Mouse (Mus musculus) liver, embryonic 12.5 days (tissue): Measurements from ENCODE around the gene Erv3. TPM values are rescaled to one million over a fixed set of nuclear protein-coding genes. Genes with fewer than 3 reads are reported as not detected.

Experiments used
- ATAC-seq: fragments of 200-750 bp; cut with Nextera tagmentation; 2 replicates; pipeline ENCODE4 v1.8.0; 2017; ENCODE audit warnings: moderate number of reproducible peaks, mild to moderate bottlenecking, moderate library complexity
- H3K27ac ChIP-seq: fragments of 300-500 bp; sonication (generic); 2 replicates; pipeline ENCODE4 v1.5.1; 2016; ENCODE audit warnings: mild to moderate bottlenecking
- H3K27me3 ChIP-seq: fragments of 300-500 bp; sonication (generic); replicated peaks from 2 replicates; pipeline ENCODE4 v1.6.1; 2016; ENCODE audit warnings: mild to moderate bottlenecking, moderate library complexity
- H3K36me3 ChIP-seq: fragments of 300-500 bp; sonication (generic); 2 replicates; pipeline ENCODE4 v1.6.1; 2016; ENCODE audit warnings: mild to moderate bottlenecking, moderate library complexity
- H3K4me1 ChIP-seq: fragments of 300-500 bp; sonication (generic); 2 replicates; pipeline ENCODE4 v1.6.1; 2016
- H3K4me2 ChIP-seq: fragments of 300-500 bp; sonication (generic); 2 replicates; pipeline ENCODE4 v1.6.1; 2016; ENCODE audit warnings: mild to moderate bottlenecking, moderate library complexity
- H3K4me3 ChIP-seq: fragments of 300-500 bp; sonication (generic); 2 replicates; pipeline ENCODE4 v1.5.1; 2016; ENCODE audit warnings: mild to moderate bottlenecking, moderate library complexity
- H3K9ac ChIP-seq: fragments of 300-500 bp; sonication (generic); 2 replicates; pipeline ENCODE4 v1.6.1; 2016; ENCODE audit warnings: mild to moderate bottlenecking, moderate library complexity
- H3K9me3 ChIP-seq: fragments of 300-500 bp; sonication (generic); replicated peaks from 2 replicates; pipeline ENCODE4 v1.6.1; 2016; ENCODE audit warnings: mild to moderate bottlenecking, moderate library complexity
- WGBS: fragments of 180-500 bp; shearing (Covaris S2); methylation state at CpG from one replicate; pipeline ENCODE4 v1.1.7; 2016; ENCODE audit not compliant: insufficient replicate concordance; 5-methylcytosine and 5-hydroxymethylcytosine counted together
- polyA plus RNA-seq: library from polyadenylated mRNA; unstranded; fragments of >200 nt; fragmentation: Nextera tagmentation; extraction: Ambion mirVana; gene quantifications from 2 replicates; pipeline ENCODE4 v1.2.1, GENCODE M21; 2016

The Erv3 gene
- polyA plus RNA-seq, 1 experiment from 2014 or later = not detected

GRCm38 (mm10) chr2:131820088-131820675 lies 39.4 kb downstream of the Erv3 start:
- ATAC-seq = peak; percentile 72
- H3K4me3 ChIP-seq = peak overlapping the region; percentile 29
- peaks cover 36% of the 10 kb centered on the region for H3K4me1 ChIP-seq
- H3K9me3 ChIP-seq = no peaks in the 10 kb centered on the region
- H3K4me2 ChIP-seq = peak overlapping the region; percentile 58
- H3K27ac ChIP-seq = peak overlapping the region; percentile 63
- peaks cover 12% of the 10 kb centered on the region; the same call in 1 of the 2 replicates for H3K27me3 ChIP-seq
- H3K9ac ChIP-seq = peak overlapping the region; percentile 53
- no peaks in the 10 kb centered on the region for H3K36me3 ChIP-seq
- WGBS = 13% methylated on average over 14 of the region's 14 CpGs

GRCm38 (mm10) chr2:131814327-131814726 lies 45.2 kb downstream of the Erv3 start:
- H3K36me3 ChIP-seq = no peaks in the 10 kb centered on the region
- no peak overlapping the region for H3K4me2 ChIP-seq
- H3K9me3 ChIP-seq = no peaks in the 10 kb centered on the region
- no peak overlapping the region for H3K4me3 ChIP-seq
- WGBS = 72% methylated on average over 10 of the region's 10 CpGs
- peaks cover 34% of the 10 kb centered on the region for H3K27me3 ChIP-seq
- H3K9ac ChIP-seq = no peak overlapping the region
- H3K27ac ChIP-seq = no peak overlapping the region
- ATAC-seq = no peak
- no peaks in the 10 kb centered on the region for H3K4me1 ChIP-seq

- H3K4me1 ChIP-seq = no peaks in the 10 kb centered on the region
- no peak for ATAC-seq
- H3K4me2 ChIP-seq = no peak overlapping the region
- H3K4me3 ChIP-seq = no peak overlapping the region
- WGBS = 24% methylated on average over 1 of the region's 1 CpGs
- H3K36me3 ChIP-seq = no peaks in the 10 kb centered on the region
- H3K9ac ChIP-seq = no peak overlapping the region
- H3K9me3 ChIP-seq = no peaks in the 10 kb centered on the region
- no peak overlapping the region for H3K27ac ChIP-seq
- H3K27me3 ChIP-seq = peaks cover 34% of the 10 kb centered on the region
Measured at GRCm38 (mm10) chr2:131813437-131813836, 46.1 kb downstream of the Erv3 start.

GRCm38 (mm10) chr2:131812480-131813137 lies 46.9 kb downstream of the Erv3 start:
- no peak overlapping the region for H3K27ac ChIP-seq
- H3K27me3 ChIP-seq = peaks cover 34% of the 10 kb centered on the region
- H3K4me2 ChIP-seq = no peak overlapping the region
- H3K36me3 ChIP-seq = no peaks in the 10 kb centered on the region
- H3K9me3 ChIP-seq = no peaks in the 10 kb centered on the region
- no peaks in the 10 kb centered on the region for H3K4me1 ChIP-seq
- no peak overlapping the region for H3K4me3 ChIP-seq
- H3K9ac ChIP-seq = no peak overlapping the region
- ATAC-seq = no peak
- WGBS = 16% methylated on average over 23 of the region's 23 CpGs

GRCm38 (mm10) chr2:131811607-131812006 lies 47.9 kb downstream of the Erv3 start:
- WGBS = 69% methylated on average over 2 of the region's 2 CpGs
- Histone ChIP-seq H3K4me2 (no peak overlapping the region), H3K27ac (no peak overlapping the region), H3K9me3 (no peaks in the 10 kb centered on the region), H3K4me3 (no peak overlapping the region), H3K36me3 (no peaks in the 10 kb centered on the region), H3K9ac (no peak overlapping the region), H3K27me3 (peaks cover 30% of the 10 kb centered on the region), H3K4me1 (no peaks in the 10 kb centered on the region)
- no peak for ATAC-seq

- no peaks in the 10 kb centered on the region for H3K4me1 ChIP-seq
- no peaks in the 10 kb centered on the region for H3K9me3 ChIP-seq
- no peaks in the 10 kb centered on the region for H3K36me3 ChIP-seq
- peak overlapping the region; percentile 3; the same call in 1 of the 2 replicates for H3K4me2 ChIP-seq
- no peak for ATAC-seq
- no peak overlapping the region for H3K27ac ChIP-seq
- no peak overlapping the region for H3K4me3 ChIP-seq
- no peak overlapping the region for H3K9ac ChIP-seq
- WGBS = 27% methylated on average over 7 of the region's 7 CpGs
- H3K27me3 ChIP-seq = peaks cover 10% of the 10 kb centered on the region
Measured at GRCm38 (mm10) chr2:131808856-131809255, 50.7 kb downstream of the Erv3 start.

GRCm38 (mm10) chr2:131807660-131808059 lies 51.9 kb downstream of the Erv3 start:
- no peaks in the 10 kb centered on the region for H3K9me3 ChIP-seq
- WGBS = 59% methylated on average over 11 of the region's 11 CpGs
- ATAC-seq = no peak

GRCm38 (mm10) chr2:131806863-131807262 lies 52.7 kb downstream of the Erv3 start:
- ATAC-seq = no peak

More at GRCm38 (mm10) chr2:131807660-131808059, 51.9 kb downstream of the Erv3 start:
- Histone ChIP-seq H3K36me3 (no peaks in the 10 kb centered on the region), H3K27ac (no peak overlapping the region), H3K4me1 (no peaks in the 10 kb centered on the region), H3K9ac (no peak overlapping the region), H3K4me2 (no peak overlapping the region), H3K4me3 (no peak overlapping the region), H3K27me3 (no peaks in the 10 kb centered on the region)

GRCm38 (mm10) chr2:131805306-131805705 lies 54.2 kb downstream of the Erv3 start:
- Histone ChIP-seq H3K4me3 (no peak overlapping the region), H3K4me1 (no peaks in the 10 kb centered on the region), H3K9ac (no peak overlapping the region), H3K4me2 (no peak overlapping the region), H3K27me3 (no peaks in the 10 kb centered on the region), H3K9me3 (no peaks in the 10 kb centered on the region), H3K36me3 (no peaks in the 10 kb centered on the region), H3K27ac (no peak overlapping the region)
- no peak for ATAC-seq
- 59% methylated on average over 1 of the region's 1 CpGs for WGBS

More at GRCm38 (mm10) chr2:131806863-131807262, 52.7 kb downstream of the Erv3 start:
- no peaks in the 10 kb centered on the region for H3K4me1 ChIP-seq
- H3K36me3 ChIP-seq = no peaks in the 10 kb centered on the region
- H3K4me3 ChIP-seq = no peak overlapping the region
- no peak overlapping the region for H3K4me2 ChIP-seq
- H3K9ac ChIP-seq = no peak overlapping the region
- H3K27ac ChIP-seq = no peak overlapping the region
- 56% methylated on average over 7 of the region's 7 CpGs for WGBS
- H3K27me3 ChIP-seq = no peaks in the 10 kb centered on the region
- H3K9me3 ChIP-seq = no peaks in the 10 kb centered on the region

GRCm38 (mm10) chr2:131803801-131804200 lies 55.7 kb downstream of the Erv3 start:
- H3K9me3 ChIP-seq = no peaks in the 10 kb centered on the region
- no peaks in the 10 kb centered on the region for H3K36me3 ChIP-seq
- H3K4me1 ChIP-seq = no peaks in the 10 kb centered on the region
- WGBS = 70% methylated on average over 3 of the region's 3 CpGs
- H3K4me2 ChIP-seq = no peak overlapping the region
- H3K27ac ChIP-seq = no peak overlapping the region
- no peaks in the 10 kb centered on the region for H3K27me3 ChIP-seq
- no peak for ATAC-seq
- no peak overlapping the region for H3K4me3 ChIP-seq
- H3K9ac ChIP-seq = no peak overlapping the region
